Mouse (Mus musculus) midbrain, embryonic 14.5 days (tissue): Measurements from ENCODE around the gene Pkd1l2. TPM values are rescaled to one million over a fixed set of nuclear protein-coding genes. Genes with fewer than 3 reads are reported as not detected.
A peak's percentile ranks its signal among the peaks of the same experiment; 100 is the strongest.

ENCODE experiments used
- ATAC-seq: fragments of 200-750 bp; cut with Nextera tagmentation; 2 replicates; pipeline ENCODE4 v1.8.0; 2017; ENCODE audit warnings: moderate number of reproducible peaks, moderate library complexity; ENCODE audit not compliant: low FRiP score, low TSS enrichment
- DNase-seq: peaks from one replicate; pipeline ENCODE4 v3.0.0-alpha.2; 2015
- H3K27ac ChIP-seq: fragments of 300-500 bp; sonication (generic); replicated peaks from 2 replicates; pipeline ENCODE4 v1.5.1; 2014; ENCODE audit warnings: mild to moderate bottlenecking, low read depth, low read length, moderate library complexity
- H3K27me3 ChIP-seq: fragments of 300-500 bp; sonication (generic); 2 replicates; pipeline ENCODE4 v1.6.1; 2014; ENCODE audit warnings: low read length, control low read depth, mixed read lengths; ENCODE audit not compliant: control insufficient read depth, insufficient read depth
- H3K36me3 ChIP-seq: fragments of 300-500 bp; sonication (generic); 2 replicates; pipeline ENCODE4 v1.6.1; 2014; ENCODE audit warnings: low read length, control low read depth; ENCODE audit not compliant: control insufficient read depth, insufficient read depth
- H3K4me1 ChIP-seq: fragments of 300-500 bp; sonication (generic); 2 replicates; pipeline ENCODE4 v1.6.1; 2014; ENCODE audit warnings: mild to moderate bottlenecking, antibody characterized with exemption, low read length, control low read depth; ENCODE audit not compliant: control insufficient read depth, insufficient read depth
- H3K4me2 ChIP-seq: fragments of 300-500 bp; sonication (generic); 2 replicates; pipeline ENCODE4 v1.6.1; 2014; ENCODE audit warnings: mild to moderate bottlenecking, low read length, moderate library complexity
- H3K4me3 ChIP-seq: fragments of 300-500 bp; sonication (generic); replicated peaks from 2 replicates; pipeline ENCODE4 v1.5.1; 2014; ENCODE audit warnings: low read depth, low read length
- H3K9ac ChIP-seq: fragments of 300-500 bp; sonication (generic); replicated peaks from 2 replicates; pipeline ENCODE4 v1.6.1; 2014; ENCODE audit warnings: mild to moderate bottlenecking, low read length, moderate library complexity
- H3K9me3 ChIP-seq: fragments of 300-500 bp; sonication (generic); 2 replicates; pipeline ENCODE4 v1.6.1; 2016; ENCODE audit warnings: low read length, control low read depth, mixed read lengths; ENCODE audit not compliant: control insufficient read depth
- WGBS: fragments of 180-500 bp; shearing (Covaris S2); extraction: QIAGEN DNeasy Blood & Tissue Kit; methylation state at CpG from one replicate; pipeline ENCODE4 v1.1.7; 2014; 5-methylcytosine and 5-hydroxymethylcytosine counted together
- polyA plus RNA-seq: library from polyadenylated mRNA; unstranded; fragments of >200 nt; fragmentation: Nextera tagmentation; extraction: Ambion mirVana; gene quantifications from 2 replicates; pipeline ENCODE4 v1.2.1, GENCODE M21; 2014

Gene Pkd1l2
- polyA plus RNA-seq, 1 experiment from 2014 or later: 0.12 TPM

DNA sequence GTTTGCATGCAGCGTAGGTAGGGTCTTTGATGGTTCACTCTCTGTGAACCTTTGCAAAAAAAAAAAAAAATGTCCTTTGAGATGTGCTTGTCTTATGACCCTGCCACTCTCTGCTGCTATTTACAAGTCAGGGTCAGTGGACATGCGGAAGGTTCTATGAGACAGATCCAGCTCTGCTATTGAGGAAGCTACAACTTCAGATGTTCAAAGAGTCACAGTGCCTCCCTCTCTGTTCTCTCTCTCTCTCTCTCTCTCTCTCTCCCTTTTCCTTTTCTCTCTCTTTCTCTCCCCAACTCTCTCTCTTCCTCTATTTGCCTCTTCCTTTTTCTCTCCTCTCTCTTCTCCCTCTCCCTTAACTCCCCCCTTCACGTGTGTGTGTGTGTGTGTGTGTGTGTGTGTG is 28.1 kb downstream of the Pkd1l2 start:
- Histone ChIP-seq H3K4me2 (no peak overlapping the region), H3K4me1 (no peaks in the 10 kb centered on the region), H3K27me3 (no peaks in the 10 kb centered on the region), H3K9me3 (no peaks in the 10 kb centered on the region), H3K36me3 (no peaks in the 10 kb centered on the region), H3K9ac (no peak overlapping the region), H3K4me3 (no peak overlapping the region), H3K27ac (no peak overlapping the region)
- ATAC-seq: no peak
- 75% methylated on average over 3 of the region's 3 CpGs for WGBS
- no peak for DNase-seq

DNA sequence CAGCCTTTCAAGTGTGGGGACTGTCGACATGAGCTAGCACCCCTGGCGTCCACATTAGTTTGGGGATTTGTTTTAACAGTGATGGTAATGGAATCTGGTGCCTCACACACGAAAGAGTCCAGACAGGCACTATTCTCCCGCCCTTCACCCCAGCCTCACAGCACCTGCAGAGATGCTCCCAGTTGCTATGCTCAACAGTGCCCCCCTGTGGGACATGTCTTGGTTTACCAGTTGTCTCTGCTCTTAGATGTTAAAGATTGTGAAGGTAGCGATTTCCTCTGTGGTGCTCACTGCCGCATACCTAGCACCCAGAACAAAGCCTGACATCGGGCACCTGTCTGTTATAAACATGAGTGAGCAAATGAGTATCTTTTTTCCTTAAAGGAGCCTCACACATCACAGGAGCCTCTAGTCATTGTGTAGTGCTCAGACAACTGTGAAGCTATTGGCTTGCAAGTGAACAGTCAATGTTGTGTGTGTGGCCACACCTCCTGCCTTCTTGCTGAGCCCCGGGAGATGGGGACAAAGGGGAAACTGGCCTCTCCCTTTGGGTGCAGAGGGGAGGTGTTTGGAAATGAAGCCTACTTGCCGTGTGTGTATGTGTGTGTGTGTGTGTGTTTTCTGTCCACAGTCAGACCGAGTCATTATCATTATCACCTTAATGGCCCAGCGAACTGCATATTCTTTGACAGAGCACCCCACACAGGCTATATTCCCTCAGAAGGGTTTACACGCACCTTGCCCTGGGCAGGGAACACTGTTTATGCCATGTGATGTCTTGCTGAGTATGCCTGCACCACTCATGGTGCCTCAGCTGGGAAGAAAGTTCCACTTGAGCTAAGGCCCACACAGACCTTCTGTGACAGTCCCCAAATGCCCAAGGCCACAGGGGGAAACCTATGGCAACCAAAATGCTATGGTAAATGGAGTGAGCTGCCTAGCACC is 28.8 kb downstream of the Pkd1l2 start:
- no peaks in the 10 kb centered on the region for H3K4me1 ChIP-seq
- H3K9ac ChIP-seq: no peak overlapping the region
- H3K36me3 ChIP-seq: no peaks in the 10 kb centered on the region
- no peak overlapping the region for H3K4me3 ChIP-seq
- peak; percentile 14 for DNase-seq
- ATAC-seq: no peak
- no peaks in the 10 kb centered on the region for H3K9me3 ChIP-seq
- H3K27ac ChIP-seq: no peak overlapping the region
- 72% methylated on average over 12 of the region's 12 CpGs for WGBS
- H3K4me2 ChIP-seq: no peak overlapping the region
- no peaks in the 10 kb centered on the region for H3K27me3 ChIP-seq

DNA sequence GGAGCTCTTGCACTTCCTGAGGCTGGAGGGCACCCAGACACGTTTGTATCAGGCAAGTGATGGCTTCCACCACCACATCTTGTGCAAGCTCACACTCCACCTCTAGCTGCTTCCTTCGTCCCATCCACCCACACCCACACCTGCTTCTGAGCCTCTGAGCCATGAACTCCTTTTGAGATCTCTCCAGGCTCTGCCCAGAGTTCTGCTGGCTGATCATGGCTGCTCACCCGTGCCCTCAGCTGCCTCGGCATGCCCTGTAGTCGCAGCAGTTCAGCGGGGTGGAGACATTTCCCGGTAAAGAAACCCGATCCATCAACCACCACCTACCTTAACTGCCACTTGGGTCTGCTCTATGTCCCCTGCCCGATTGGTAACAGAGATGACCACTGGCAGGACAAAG is 30.9 kb downstream of the Pkd1l2 start:
- Histone ChIP-seq H3K4me2 (no peak overlapping the region), H3K27ac (no peak overlapping the region), H3K36me3 (no peaks in the 10 kb centered on the region), H3K9ac (no peak overlapping the region), H3K4me1 (no peaks in the 10 kb centered on the region), H3K9me3 (no peaks in the 10 kb centered on the region), H3K27me3 (no peaks in the 10 kb centered on the region), H3K4me3 (no peak overlapping the region)
- DNase-seq (no peak), ATAC-seq (no peak)
- WGBS: 71% methylated on average over 9 of the region's 9 CpGs

DNA sequence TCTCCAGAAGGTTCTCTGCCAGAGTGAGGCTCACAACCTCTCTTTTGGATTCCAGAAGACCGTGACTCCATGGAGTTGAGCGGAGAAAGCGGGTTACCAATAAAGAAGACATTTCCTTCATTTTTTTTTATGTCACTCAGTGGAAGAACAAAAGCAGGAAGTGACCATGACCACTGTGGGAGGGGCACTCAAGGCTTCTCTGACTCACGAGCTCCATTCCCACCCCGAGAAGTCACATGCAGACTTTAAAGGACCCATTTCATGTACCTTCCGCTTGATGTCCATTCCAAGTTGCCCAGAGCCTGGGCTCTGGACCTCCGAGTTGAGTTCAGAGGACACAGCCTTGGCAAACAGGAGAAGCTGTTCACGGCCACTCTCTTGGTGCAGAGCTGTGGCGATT is 31.5 kb downstream of the Pkd1l2 start:
- ATAC-seq (no peak), DNase-seq (no peak)
- H3K4me2 ChIP-seq: no peak overlapping the region
- no peak overlapping the region for H3K9ac ChIP-seq
- no peak overlapping the region for H3K4me3 ChIP-seq
- no peaks in the 10 kb centered on the region for H3K36me3 ChIP-seq
- no peak overlapping the region for H3K27ac ChIP-seq
- H3K27me3 ChIP-seq: no peaks in the 10 kb centered on the region
- H3K9me3 ChIP-seq: no peaks in the 10 kb centered on the region
- 87% methylated on average over 9 of the region's 9 CpGs for WGBS
- no peaks in the 10 kb centered on the region for H3K4me1 ChIP-seq

DNA sequence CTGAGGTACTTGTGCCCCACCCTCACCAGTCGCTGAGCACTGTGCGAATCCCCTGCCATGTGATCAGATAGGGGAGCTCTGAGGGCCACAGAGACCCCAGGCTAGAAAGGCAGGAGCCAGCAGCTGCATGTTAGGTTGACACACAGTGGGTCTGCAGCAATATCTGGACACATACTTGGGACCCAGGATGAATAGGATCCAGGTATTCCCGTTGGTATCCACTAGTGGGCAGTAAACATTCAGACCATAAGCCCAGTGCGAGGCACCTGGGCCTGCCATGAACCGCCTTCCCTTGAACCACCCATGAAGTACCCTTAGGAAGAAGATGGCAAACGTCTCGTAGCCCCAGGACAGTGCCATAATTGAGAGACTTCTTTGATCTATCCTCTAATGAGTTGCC is 32.8 kb downstream of the Pkd1l2 start:
- Histone ChIP-seq H3K36me3 (no peaks in the 10 kb centered on the region), H3K4me3 (no peak overlapping the region), H3K4me1 (no peaks in the 10 kb centered on the region), H3K9ac (no peak overlapping the region), H3K27me3 (no peaks in the 10 kb centered on the region), H3K4me2 (no peak overlapping the region), H3K27ac (no peak overlapping the region), H3K9me3 (no peaks in the 10 kb centered on the region)
- 72% methylated on average over 7 of the region's 7 CpGs for WGBS
- DNase-seq (no peak), ATAC-seq (no peak)

DNA sequence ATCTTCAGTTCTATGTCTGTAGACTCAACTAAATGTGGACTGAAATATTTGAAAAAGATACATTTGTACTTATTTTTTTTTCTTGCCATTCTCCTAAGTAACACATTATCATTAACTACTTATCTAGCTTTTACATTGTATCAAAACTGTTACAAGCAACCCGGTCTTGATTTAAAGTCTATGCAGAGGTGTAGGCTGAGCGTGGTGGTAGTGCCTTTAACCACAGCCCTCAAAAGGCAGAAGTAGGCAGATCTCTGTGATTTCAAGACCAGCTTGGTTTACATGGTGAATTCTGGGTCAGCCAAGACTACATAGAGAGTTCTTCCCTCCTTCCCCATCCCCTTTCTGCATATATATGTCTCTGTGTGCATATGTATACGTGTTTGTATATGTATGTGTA is 38.7 kb downstream of the Pkd1l2 start:
- WGBS: 88% methylated on average over 3 of the region's 3 CpGs

DNA sequence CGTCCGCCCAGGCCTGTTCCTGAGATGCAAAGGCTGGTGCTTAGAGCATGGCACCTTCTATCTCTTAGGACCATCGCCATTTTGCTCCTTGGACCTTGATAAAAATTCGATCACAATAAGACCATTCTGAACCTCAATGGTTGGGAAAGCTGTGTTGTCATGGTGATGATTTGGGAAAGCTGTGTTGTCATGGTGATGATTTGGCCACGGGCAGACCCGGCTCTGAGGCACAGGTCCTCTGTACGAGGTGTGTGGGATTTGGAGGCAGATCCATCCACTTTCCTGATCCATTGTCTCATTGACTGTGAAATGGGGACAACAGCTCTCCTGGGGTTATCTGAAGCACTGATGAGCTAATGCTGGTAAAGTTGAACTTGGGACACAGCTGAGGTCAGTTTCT is 42.4 kb downstream of the Pkd1l2 start:
- peaks cover 9% of the 10 kb centered on the region for H3K4me1 ChIP-seq
- DNase-seq (peak; percentile 67), ATAC-seq (no peak)
- H3K27ac ChIP-seq: no peak overlapping the region
- no peaks in the 10 kb centered on the region for H3K9me3 ChIP-seq
- no peaks in the 10 kb centered on the region for H3K36me3 ChIP-seq
- no peak overlapping the region for H3K9ac ChIP-seq
- no peak overlapping the region for H3K4me2 ChIP-seq
- no peaks in the 10 kb centered on the region for H3K27me3 ChIP-seq
- H3K4me3 ChIP-seq: no peak overlapping the region
- 17% methylated on average over 7 of the region's 7 CpGs for WGBS

More for the DNA sequence above, 38.7 kb downstream of the Pkd1l2 start:
- ATAC-seq (no peak), DNase-seq (no peak)
- Histone ChIP-seq H3K27me3 (no peaks in the 10 kb centered on the region), H3K4me2 (no peak overlapping the region), H3K27ac (no peak overlapping the region), H3K4me1 (peaks cover 9% of the 10 kb centered on the region), H3K9ac (no peak overlapping the region), H3K4me3 (no peak overlapping the region), H3K36me3 (no peaks in the 10 kb centered on the region), H3K9me3 (no peaks in the 10 kb centered on the region)

DNA sequence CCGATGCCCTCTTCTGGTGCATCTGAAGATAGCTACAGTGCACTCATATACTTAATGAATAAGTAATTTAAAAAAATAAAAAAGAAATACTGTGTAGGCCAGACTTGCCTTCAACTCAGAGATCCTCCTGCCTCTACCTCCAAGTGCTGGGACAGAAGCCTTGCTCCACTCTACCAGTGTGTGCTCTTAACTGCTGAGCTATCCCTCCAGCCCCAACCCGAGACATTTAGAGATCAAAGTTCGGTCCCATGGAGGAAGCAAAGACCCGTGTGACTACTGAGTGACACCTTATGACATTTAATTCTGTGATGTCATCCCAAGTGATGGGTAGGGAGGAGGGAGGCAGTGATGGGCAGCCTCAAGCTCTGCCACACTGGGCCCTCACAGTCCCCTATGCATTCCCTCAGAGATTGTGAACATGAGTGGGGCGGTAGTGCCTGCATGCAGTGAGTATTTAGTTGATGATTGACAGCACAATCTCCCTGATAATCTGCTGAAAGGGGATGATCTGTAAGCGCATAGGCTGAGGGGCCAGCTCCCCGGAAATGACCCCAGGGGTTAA is 44.8 kb downstream of the Pkd1l2 start:
- no peaks in the 10 kb centered on the region for H3K27me3 ChIP-seq
- DNase-seq (no peak), ATAC-seq (no peak)
- peaks cover 9% of the 10 kb centered on the region for H3K4me1 ChIP-seq
- no peak overlapping the region for H3K4me3 ChIP-seq
- WGBS: 84% methylated on average over 7 of the region's 7 CpGs
- no peak overlapping the region for H3K4me2 ChIP-seq
- no peak overlapping the region for H3K27ac ChIP-seq
- no peaks in the 10 kb centered on the region for H3K36me3 ChIP-seq
- no peaks in the 10 kb centered on the region for H3K9me3 ChIP-seq
- no peak overlapping the region for H3K9ac ChIP-seq

DNA sequence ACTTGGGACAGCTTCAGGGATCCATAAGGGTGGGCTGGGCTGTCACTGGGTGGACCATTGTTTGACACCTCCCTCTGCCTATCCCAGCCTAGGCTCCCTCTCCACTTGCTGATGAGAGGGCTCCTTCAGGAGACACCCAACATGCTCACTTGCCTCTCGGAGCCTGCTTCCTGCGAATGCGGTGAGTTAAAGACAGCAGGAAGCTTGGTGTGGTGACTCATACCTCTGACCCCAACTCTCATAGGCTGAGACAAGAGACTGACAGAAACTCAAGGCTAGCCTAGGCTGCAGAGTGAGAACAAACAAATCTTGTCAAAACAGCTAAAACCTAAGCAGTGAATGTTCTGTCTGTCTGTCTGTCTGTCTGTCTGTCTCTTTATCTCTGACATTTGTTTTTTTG is 48.9 kb downstream of the Pkd1l2 start:
- no peak overlapping the region for H3K4me2 ChIP-seq
- no peaks in the 10 kb centered on the region for H3K36me3 ChIP-seq
- no peaks in the 10 kb centered on the region for H3K9me3 ChIP-seq
- H3K4me3 ChIP-seq: no peak overlapping the region
- no peak overlapping the region for H3K27ac ChIP-seq
- H3K4me1 ChIP-seq: no peaks in the 10 kb centered on the region
- ATAC-seq (no peak), DNase-seq (no peak)
- 85% methylated on average over 3 of the region's 3 CpGs for WGBS
- no peak overlapping the region for H3K9ac ChIP-seq
- H3K27me3 ChIP-seq: no peaks in the 10 kb centered on the region
